Mouse (Mus musculus) c-Kit-positive CD71-negative TER-119-negative erythroid progenitor cells, embryonic 14.5 days (primary cell): ENCODE data around the gene Afmid.
"Not testable (repeated sequence)": the region's sequence is repeated elsewhere in the genome, so short reads cannot be mapped to it uniquely, and the experiment has no call there.

ENCODE experiments used
- DNase-seq: peaks from one replicate; pipeline ENCODE4 v3.0.0-alpha.2; 2013; ENCODE audit warnings: low read depth

Gene Afmid

DNA sequence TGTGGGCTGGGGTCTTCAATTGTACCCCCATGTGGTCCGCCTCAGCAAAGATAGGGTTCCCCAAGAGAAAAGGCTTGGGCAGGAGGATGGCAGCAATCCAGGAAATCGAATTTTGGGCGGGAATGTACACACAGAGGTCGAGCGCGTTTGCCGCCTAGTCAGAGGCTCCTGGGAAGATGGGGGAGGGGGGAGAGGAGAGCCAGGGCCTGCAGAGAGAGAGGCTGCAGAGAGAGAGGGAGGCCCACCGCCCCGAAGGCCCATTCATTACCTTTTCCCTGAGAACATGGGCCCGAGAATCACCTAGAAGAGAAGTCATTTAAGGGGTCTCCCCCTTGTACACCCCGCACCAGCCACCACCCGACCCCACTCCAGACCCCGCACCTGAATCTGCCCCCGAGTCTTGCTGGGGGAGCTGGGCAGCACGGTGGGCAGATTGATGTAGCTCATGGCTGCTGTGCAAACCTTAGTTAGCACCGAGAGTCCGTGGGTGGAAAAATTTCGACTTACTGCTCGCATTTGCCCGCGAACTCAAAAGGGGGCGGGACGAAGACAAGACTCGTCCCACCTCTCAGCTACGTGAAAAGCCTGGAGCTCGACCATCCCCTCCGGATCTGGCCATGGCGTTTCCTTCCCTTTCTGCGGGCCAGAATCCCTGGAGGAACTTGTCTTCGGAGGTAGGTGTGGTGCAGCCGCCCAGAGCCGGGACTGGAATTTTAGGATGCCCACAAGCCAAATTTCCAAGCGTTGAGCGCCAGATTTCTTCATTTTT lies at the start of gene Afmid, which contains the start of gene Tk1:
Gene Afmid, plus strand, starts transcription at position 592 of the 769 bp plus-strand sequence.
Gene Tk1, minus strand, starts transcription at position 760 of the 769 bp plus-strand sequence.
- DNase-seq, result peak; percentile 84

- DNase-seq, result no peak
Measured at GRCm38 (mm10) chr11:117776085-117776792, 49.5 kb upstream of the Afmid start.

- no peak for DNase-seq
Measured at GRCm38 (mm10) chr11:117777111-117777510, 48.6 kb upstream of the Afmid start.

DNA sequence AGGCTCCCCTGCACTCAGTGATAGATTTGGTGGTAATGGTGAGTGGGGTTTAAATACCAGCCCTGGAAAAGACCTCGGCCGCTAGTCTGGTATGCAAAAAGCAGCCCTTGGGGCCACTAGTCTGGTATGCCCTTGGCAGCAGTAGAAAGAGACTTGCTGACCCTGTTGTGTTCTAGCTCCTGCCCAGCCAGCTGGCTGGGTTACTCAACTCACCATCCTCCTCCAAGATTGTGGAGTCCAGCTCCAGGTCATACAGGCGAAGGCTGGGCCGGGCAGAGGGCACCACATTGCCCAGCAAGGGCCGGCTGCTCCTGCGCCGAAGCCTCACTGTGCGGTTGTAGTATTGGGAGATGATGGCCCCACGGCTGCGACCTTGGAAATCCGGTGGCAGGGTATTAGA lies 47.7 kb upstream of the Afmid start:
- DNase-seq, result no peak

DNA sequence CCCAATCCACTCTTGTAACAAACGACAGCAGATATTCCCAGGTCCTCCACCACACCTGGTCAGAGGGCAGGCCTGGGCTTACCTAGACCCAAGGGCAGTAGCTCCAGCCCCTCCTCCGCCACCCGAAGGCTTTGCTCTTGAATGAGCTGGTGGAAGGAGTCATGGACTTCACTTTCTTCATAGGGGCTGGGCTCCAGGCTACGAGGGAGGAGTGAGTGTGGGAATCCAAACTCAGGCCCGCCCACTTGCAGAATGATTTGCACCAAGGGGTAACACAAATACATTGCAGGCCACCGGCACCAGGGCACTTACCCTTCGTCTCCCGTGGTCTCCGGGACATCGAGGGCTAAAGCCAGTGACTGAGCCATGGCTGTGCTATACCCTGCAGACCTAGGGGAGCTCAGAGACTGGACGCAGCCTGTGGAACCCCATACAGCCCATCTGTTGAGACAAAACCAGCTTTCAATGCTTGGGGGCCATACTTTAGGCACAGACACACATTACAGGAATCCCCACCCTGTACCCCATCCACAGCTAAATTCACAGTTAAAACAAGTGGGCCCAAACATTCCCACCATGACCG lies 46.8 kb upstream of the Afmid start:
- no peak for DNase-seq

GRCm38 (mm10) chr11:117779434-117780198 lies 46.1 kb upstream of the Afmid start:
- DNase-seq, result no peak

GRCm38 (mm10) chr11:117780199-117780515 lies 45.6 kb upstream of the Afmid start:
- no peak for DNase-seq

DNA sequence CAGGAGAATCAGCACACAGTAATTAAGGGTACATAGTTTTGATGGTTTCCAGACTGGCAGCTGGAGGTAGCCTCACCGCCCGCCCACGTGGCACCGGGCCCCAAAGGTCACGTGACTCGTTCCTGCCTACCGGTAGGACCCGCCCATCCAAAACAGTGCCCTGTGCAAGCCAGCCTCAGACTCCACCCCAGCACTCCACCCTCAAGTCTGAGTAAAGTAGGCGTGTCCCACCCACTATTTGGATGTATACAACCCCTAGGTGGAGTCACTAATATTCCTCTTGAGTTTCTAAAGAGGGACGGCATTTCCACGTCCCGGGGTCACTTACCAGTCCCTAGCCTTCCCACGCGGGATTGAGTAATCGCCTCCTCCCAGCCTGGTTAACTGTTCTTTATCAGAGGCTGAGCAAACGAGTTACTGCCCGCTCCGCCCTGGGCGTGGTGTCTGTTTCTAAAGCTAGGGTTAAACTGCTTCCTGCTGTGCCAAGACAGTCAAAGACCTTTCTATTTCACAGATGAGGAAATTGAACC lies 45.1 kb upstream of the Afmid start:
- DNase-seq, result peak; percentile 93

- DNase-seq, result no peak
Measured at GRCm38 (mm10) chr11:117781199-117781821, 44.4 kb upstream of the Afmid start.

DNA sequence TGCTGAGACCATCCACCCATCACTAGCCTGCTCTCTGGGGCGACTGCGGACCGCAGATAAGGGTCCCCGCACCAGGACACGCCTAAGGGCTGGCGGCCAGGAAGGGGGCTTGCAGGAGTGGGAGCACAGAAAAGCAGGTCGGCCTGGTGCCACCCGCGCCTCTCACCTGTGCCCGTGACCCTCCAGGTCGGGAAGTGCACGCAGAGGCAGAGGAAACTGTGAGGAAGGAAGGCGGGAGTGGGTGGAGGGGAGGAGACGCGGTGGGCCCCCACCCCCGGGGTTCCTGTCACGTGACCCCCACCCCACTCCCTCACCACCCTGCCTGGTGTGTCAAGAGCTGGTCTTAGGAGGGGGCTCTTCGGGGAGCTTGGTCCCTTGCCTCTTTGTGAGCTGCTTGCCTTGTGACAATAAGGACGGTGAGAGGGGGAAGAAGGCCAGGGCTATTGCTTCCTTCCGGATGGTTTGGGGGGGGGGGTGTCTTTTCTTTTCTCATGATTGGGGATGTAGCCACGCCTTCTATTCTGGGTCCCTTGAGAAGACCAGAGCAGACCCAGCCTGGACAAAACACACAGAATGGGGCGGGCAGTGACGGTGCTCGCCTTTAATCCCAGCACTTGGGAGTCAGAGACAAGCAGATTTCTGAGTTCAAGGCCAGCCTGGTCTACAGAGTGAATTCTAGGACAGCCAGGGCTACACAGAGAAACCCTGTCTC lies 43.6 kb upstream of the Afmid start, which contains the start of the genes Tmc8 and Tmc6:
Gene Tmc8, plus strand, starts transcription at position 84 of the 712 bp plus-strand sequence.
Gene Tmc6, minus strand, starts transcription at position 206 of the 712 bp plus-strand sequence.
- DNase-seq, result no peak

DNA sequence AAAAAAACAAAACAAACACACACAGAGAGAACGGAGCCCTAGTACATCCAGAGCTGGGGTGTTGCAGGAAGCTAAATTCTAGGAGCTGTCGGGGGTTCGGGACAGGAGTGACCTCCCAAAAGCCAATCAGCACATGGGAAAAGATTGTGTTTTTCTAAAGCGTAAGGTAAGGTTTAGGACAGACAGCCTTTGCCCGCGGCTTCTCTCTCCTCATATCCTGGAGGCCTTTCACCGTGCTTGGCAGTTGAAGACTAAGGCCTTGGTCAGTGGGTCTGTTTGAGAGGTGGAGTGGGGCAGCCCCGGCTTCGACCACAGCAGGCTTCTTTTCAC lies 43.1 kb upstream of the Afmid start:
- DNase-seq, result no peak

- no peak for DNase-seq
Measured at GRCm38 (mm10) chr11:117783089-117783488, 42.6 kb upstream of the Afmid start.

DNA sequence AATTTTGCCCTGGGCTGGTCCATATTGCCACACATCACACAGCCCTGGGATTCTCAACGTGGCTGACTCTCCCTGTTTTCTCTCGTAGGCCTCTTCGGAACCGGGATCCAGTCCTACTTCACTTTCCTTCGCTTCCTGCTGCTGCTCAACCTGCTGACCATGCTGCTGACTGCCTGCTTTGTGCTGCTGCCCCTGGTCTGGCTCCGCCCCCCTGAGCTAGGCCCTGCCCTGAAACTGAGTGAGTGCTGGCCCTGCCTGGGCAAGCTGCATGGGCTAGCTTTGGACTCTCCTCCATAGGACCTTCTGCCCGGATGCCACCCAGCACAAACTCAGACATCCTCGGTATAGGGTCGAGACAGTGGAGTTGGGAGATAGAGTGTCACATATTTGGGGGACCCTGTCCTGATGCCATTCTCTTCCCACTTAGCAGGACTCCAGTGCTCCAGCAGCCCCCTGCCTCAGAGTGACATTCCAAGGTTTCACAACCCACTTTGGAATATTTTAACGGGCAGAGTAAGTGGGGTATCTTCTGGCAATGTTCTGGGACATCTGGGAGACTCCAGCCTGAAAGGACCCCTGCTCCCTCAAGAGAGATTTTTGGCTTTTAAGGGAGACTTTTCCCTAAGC lies 41.9 kb upstream of the Afmid start:
- no peak for DNase-seq

DNA sequence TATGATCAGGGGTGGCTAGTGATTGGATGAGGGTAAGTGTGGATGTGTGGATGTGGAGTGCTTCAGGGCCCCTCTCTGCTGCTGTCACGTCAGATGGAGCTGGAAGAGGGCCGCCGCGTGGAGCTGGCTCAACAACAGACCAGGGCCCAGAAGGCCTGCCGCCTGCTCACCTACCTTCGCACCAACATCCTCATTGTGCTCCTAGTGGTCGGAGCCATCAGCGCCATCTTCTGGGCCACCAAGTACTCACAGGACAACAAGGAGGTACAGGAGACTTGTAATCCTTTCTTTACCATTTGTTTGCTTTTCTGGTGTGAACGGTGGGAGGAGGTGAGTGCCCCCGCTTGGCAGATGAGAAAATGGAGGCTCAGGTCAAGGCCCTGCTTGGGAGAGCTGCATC lies 39.4 kb upstream of the Afmid start:
- no peak for DNase-seq

- not testable (repeated sequence) for DNase-seq
Measured at GRCm38 (mm10) chr11:117788481-117788880, 37.2 kb upstream of the Afmid start.

DNA sequence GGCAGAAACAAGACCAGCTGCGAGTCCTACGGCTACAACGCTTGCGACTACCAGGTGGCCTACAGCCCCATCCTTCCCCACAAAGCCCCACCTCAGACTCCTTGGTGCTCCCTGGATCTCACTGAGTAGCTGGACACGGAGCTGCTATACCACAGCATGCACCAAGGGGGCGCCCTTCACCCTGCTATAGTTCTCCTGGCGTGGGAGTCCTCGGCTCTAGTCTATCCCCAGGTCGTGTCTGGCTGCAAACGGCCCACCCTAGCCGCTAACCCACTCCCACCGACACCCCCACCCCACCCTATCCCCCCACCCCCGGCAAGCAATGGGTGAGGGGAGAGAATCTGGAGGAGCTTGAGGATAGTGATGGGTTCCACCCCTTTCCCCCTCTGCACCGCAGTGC lies 35.4 kb upstream of the Afmid start:
- no peak for DNase-seq

- DNase-seq, result no peak
Measured at GRCm38 (mm10) chr11:117790703-117791440, 34.9 kb upstream of the Afmid start.

- DNase-seq, result no peak
Measured at GRCm38 (mm10) chr11:117791441-117791761, 34.3 kb upstream of the Afmid start.

GRCm38 (mm10) chr11:117792281-117792888 lies 33.3 kb upstream of the Afmid start:
- DNase-seq, result no peak
